Mouse (Mus musculus): ENCODE measurements at regions not wholly inside any gene's neighbourhood (a gene's known extent, or its start where the extent isn't known, plus 50 kb on each side); places are given as distances from the start of the nearest gene placed in this dataset.
A peak's percentile ranks its signal among the peaks of the same experiment; 100 is the strongest.
"Not testable (repeated sequence)": the region's sequence is repeated elsewhere in the genome, so short reads cannot be mapped to it uniquely, and the experiment has no call there.

DNA sequence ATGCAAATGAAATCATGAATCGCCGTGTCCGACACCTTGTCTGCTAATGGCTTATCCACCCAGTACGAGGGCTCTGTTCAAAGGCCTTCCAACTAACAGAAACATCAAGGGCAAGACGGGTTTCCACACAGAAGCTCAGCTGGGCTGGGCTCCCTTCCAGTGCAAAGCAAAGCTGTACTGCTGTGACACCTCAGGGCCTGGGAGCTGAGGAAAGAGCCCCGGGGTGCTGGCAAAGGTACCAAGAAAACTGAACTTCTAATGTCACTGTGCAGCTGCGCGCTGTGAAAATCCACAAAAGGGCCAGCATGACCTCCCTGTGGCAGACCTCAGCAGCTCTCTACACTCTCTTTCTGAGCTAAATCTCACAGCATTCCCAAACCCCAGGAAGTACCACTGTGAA, 173.7 kb upstream of the Pum3 start:
- Histone ChIP-seq H3K4me2 (no peak overlapping the region), H3K27me3 (no peaks in the 10 kb centered on the region), H3K4me3 (replicated peaks) (no peak overlapping the region), H3K4me1 (replicated peaks) (no peaks in the 10 kb centered on the region), H3K9me3 (replicated peaks) (no peaks in the 10 kb centered on the region), H3K27ac (replicated peaks) (no peak overlapping the region), H3K9ac (no peak overlapping the region), H3K36me3 (replicated peaks) (no peaks in the 10 kb centered on the region)
- ATAC-seq (ENCODE audit: insufficient read depth): no peak
- 38% methylated on average over 8 of the region's 8 CpGs for WGBS (ENCODE audit: insufficient replicate concordance)

DNA sequence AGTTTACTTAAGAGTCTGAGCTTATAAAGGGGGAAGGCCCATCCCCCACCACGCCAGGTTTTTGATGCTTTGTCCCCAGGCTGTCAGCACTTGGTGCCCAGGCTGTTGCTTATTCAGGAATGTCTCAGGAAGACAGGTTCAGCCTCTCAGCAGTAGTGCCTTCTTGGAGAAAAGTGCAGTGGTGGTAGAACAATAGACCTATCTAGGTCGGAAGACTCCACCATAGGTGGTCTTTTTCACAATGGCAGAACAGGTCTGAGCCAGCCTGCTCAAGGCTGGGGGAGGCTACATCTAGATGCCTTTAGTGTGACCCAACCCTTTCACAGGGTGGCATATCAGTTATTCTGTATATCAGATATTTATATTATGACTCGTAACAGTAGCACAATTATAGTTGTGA, 171.9 kb upstream of the Pum3 start:
- Histone ChIP-seq H3K9ac (no peak overlapping the region), H3K27me3 (no peaks in the 10 kb centered on the region), H3K27ac (replicated peaks) (no peak overlapping the region), H3K4me1 (replicated peaks) (no peaks in the 10 kb centered on the region), H3K4me2 (no peak overlapping the region), H3K36me3 (replicated peaks) (no peaks in the 10 kb centered on the region), H3K4me3 (replicated peaks) (no peak overlapping the region), H3K9me3 (replicated peaks) (no peaks in the 10 kb centered on the region)
- ATAC-seq (ENCODE audit: insufficient read depth): no peak
- WGBS (ENCODE audit: insufficient replicate concordance): 61% methylated on average over 3 of the region's 3 CpGs

DNA sequence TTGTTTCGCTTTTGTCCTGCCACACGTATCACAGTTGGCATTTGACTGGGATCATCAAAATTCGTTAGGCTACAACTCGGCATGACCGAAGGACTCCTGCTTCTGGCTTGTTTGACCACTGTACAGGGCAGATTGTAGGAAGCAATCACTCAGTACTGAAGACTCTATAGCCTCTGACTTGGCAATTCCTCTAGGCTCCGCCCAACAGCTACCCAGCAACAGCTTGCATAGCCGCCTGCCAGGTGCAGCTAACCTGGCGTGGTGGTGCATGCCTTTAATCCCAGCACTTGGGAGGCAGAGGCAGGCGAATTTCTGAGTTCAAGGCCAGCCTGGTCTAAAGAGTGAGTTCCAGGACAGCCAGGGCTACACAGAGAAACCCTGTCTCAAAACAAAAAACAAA, 170.8 kb upstream of the Pum3 start:
- not testable (repeated sequence) for H3K4me1 ChIP-seq (replicated peaks); H3K27me3 ChIP-seq; H3K9ac ChIP-seq; H3K27ac ChIP-seq (replicated peaks); ATAC-seq (ENCODE audit: insufficient read depth); H3K9me3 ChIP-seq (replicated peaks); H3K4me3 ChIP-seq (replicated peaks); H3K36me3 ChIP-seq (replicated peaks); H3K4me2 ChIP-seq
- WGBS (ENCODE audit: insufficient replicate concordance): 61% methylated on average over 9 of the region's 9 CpGs

DNA sequence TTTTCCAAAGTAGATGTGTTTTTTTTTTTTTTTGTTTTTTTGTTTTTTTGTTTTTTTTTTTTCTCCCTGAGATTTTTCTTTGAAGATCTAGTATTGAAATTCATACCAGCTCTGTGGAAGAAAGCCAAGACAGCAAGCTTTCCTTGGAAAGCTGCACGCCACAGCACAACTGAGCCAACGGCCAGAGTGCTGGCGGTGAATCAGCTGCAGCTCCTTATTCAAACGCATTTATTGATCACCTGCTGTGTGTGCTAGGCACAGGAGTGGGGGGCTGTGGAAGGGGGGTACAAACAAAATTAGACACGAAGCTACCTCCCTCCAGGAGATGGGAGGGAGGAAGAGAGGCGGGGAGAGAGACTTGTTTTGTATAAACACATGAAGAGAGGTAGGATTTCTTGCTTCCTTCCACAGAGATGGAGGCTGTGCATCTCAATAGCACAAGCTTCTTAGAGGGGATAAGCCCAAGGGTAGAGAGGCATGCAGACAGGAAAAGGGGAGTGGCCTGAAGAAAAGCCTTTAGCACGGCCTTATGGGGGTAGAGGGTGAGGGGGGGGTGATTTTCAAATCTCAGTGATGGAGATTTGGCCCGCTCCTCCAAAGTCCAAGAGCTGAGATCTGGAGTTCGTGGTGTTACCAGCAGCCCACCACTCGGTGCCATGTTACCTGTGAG, 170.1 kb upstream of the Pum3 start:
- no peak overlapping the region for H3K9ac ChIP-seq
- no peak overlapping the region for H3K4me2 ChIP-seq
- H3K9me3 ChIP-seq (replicated peaks): no peaks in the 10 kb centered on the region
- no peak overlapping the region for H3K4me3 ChIP-seq (replicated peaks)
- ATAC-seq (ENCODE audit: insufficient read depth): no peak
- WGBS (ENCODE audit: insufficient replicate concordance): 49% methylated on average over 10 of the region's 10 CpGs
- H3K4me1 ChIP-seq (replicated peaks): no peaks in the 10 kb centered on the region
- no peaks in the 10 kb centered on the region for H3K36me3 ChIP-seq (replicated peaks)
- no peak overlapping the region for H3K27ac ChIP-seq (replicated peaks)
- no peaks in the 10 kb centered on the region for H3K27me3 ChIP-seq

DNA sequence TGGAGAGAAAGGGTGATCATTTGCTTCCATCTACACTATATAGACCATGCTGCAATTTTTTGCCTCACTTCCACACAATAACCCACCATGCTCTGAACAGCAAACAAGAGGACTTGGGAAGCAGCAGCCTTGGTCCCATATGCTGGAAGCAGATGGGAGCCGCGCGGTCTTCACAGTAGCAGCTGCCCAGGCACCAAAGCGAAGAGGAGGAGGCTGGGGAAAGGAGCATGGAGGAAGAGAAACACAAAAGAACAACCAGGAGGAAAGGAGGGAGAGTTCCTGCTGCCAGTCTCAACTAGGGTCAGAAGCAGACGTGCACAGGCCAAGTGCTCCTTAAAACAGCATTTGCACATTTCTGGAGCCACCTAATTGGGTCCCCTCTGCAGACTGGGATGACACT, 168.7 kb upstream of the Pum3 start:
- no peak overlapping the region for H3K27ac ChIP-seq (replicated peaks)
- H3K27me3 ChIP-seq: no peaks in the 10 kb centered on the region
- H3K4me2 ChIP-seq: no peak overlapping the region
- no peak overlapping the region for H3K4me3 ChIP-seq (replicated peaks)
- no peaks in the 10 kb centered on the region for H3K4me1 ChIP-seq (replicated peaks)
- ATAC-seq (ENCODE audit: insufficient read depth): no peak
- no peaks in the 10 kb centered on the region for H3K36me3 ChIP-seq (replicated peaks)
- 60% methylated on average over 5 of the region's 5 CpGs for WGBS (ENCODE audit: insufficient replicate concordance)
- H3K9me3 ChIP-seq (replicated peaks): no peaks in the 10 kb centered on the region
- no peak overlapping the region for H3K9ac ChIP-seq

DNA sequence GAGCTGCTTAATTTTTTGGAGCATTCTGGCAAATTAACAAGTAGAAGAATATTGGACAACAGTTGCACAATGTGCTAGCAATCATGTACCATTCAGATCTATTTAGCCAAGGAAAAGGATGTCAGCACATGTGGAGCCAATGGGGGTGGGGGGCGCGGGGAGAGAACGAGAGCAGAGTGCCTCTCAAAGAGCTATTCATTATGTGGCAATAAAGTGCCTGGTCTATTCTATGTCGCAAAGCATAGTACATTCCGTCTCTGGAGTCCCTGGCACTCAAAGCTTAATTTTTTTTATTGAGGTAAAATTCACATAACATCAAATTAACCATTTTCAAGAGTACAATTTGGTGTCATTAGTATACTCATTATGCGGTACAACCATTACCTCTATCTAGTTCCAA, 155.9 kb upstream of the Pum3 start:
- H3K27me3 ChIP-seq: no peaks in the 10 kb centered on the region
- no peak for ATAC-seq (ENCODE audit: insufficient read depth)
- WGBS (ENCODE audit: insufficient replicate concordance): 70% methylated on average over 6 of the region's 6 CpGs

DNA sequence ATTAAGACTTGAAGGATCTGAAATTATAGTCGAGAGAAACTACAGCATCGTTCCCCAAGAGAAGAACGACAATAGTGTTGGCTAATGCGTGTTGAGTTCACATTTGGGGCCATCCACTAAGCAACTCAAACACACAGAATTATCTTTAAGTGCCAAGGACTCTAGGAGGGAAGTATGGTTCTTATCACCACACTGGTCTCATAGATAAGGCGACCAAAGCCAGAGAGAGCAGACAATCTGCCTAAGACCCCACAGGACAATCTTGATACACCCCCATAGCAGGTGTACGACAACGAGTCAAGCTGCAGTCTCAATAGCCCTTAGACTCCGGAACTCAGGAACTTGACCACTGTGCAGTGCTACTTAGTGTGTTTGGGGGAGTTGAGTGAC, 152.5 kb upstream of the Pum3 start:
- Histone ChIP-seq H3K9me3 (replicated peaks) (no peaks in the 10 kb centered on the region), H3K27me3 (no peaks in the 10 kb centered on the region), H3K27ac (replicated peaks) (no peak overlapping the region), H3K4me1 (replicated peaks) (peaks cover 8% of the 10 kb centered on the region; the same call in 1 of the 2 replicates), H3K4me3 (replicated peaks) (no peak overlapping the region), H3K36me3 (replicated peaks) (no peaks in the 10 kb centered on the region), H3K4me2 (peak overlapping the region; percentile 19; the same call in 1 of the 2 replicates), H3K9ac (no peak overlapping the region)
- 6% methylated on average over 8 of the region's 8 CpGs for WGBS (ENCODE audit: insufficient replicate concordance)
- 0 out of 2 replicates have a peak, but pooled peaks have one; percentile 37 for ATAC-seq (ENCODE audit: insufficient read depth)

More for the DNA sequence above, 155.9 kb upstream of the Pum3 start:
- Histone ChIP-seq H3K9ac (no peak overlapping the region), H3K4me1 (replicated peaks) (peaks cover 8% of the 10 kb centered on the region; the same call in 1 of the 2 replicates), H3K27ac (replicated peaks) (no peak overlapping the region), H3K36me3 (replicated peaks) (no peaks in the 10 kb centered on the region), H3K9me3 (replicated peaks) (no peaks in the 10 kb centered on the region), H3K4me2 (no peak overlapping the region), H3K4me3 (replicated peaks) (no peak overlapping the region)

DNA sequence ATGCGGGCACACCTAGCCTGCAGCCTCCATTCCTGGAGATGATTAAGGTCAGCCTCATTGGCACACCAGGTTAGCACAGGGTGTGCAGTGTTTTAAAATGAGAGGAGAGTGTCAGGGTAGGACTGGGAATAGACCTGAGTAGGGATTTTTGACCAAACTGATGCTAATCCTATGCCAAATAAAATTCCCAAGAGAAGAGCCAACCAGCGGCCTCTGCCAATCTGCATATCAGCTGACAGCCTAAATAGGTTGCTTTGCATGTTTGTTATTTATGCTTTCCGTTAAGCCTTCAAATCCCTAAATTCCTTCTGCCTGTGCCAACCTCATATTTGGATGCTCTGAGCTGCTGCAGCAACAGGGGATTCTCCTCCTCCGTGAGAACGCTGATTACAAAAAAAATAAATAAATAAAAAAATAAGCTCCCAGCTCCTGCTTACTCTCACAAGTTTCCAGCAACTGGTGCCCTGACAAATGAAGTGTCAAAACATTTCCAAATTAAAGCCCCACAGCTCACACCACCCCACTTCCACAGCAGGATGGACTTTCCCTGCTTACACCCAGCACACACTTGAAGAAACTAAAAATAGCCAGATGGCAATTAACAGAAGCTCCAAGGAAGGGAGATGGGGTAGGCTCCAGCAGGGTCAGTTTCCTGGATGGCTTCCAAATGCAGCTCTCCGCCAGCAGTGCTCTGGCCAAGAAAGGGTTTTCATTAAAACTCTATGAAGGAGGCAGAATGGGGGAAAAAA, 151.9 kb upstream of the Pum3 start:
- Histone ChIP-seq H3K4me3 (replicated peaks) (no peak overlapping the region), H3K9me3 (replicated peaks) (no peaks in the 10 kb centered on the region), H3K27ac (replicated peaks) (no peak overlapping the region), H3K4me2 (0 out of 2 replicates have a peak overlapping the region, but pooled peaks have one; percentile 19), H3K36me3 (replicated peaks) (no peaks in the 10 kb centered on the region), H3K9ac (no peak overlapping the region), H3K27me3 (no peaks in the 10 kb centered on the region), H3K4me1 (replicated peaks) (peaks cover 8% of the 10 kb centered on the region; the same call in 1 of the 2 replicates)
- no peak for ATAC-seq (ENCODE audit: insufficient read depth)
- 37% methylated on average over 6 of the region's 6 CpGs for WGBS (ENCODE audit: insufficient replicate concordance)

DNA sequence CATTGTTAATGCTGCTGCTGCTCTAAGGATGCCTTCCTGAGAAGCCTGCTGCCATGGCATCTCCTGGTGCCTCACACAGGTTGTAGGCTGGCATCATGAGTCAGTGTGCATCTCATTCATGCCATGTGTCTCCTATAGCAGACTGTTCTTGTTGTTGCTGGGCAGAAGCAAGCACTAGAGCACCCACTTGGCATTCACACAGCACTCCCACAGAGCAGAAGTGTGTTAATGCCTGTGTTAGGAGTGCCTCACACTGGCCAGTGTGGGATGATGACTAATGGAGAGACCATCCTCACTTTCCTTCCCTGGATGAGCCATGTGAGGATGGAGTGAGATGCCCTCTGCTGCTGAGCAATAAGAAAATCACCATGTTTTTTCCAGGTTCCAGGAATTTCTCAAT, 146.9 kb upstream of the Pum3 start:
- Histone ChIP-seq H3K4me1 (replicated peaks) (no peaks in the 10 kb centered on the region; the same call in 1 of the 2 replicates), H3K27ac (replicated peaks) (no peak overlapping the region), H3K27me3 (no peaks in the 10 kb centered on the region), H3K36me3 (replicated peaks) (no peaks in the 10 kb centered on the region), H3K4me2 (no peak overlapping the region), H3K9ac (no peak overlapping the region), H3K9me3 (replicated peaks) (no peaks in the 10 kb centered on the region), H3K4me3 (replicated peaks) (no peak overlapping the region)
- ATAC-seq (ENCODE audit: insufficient read depth): no peak

DNA sequence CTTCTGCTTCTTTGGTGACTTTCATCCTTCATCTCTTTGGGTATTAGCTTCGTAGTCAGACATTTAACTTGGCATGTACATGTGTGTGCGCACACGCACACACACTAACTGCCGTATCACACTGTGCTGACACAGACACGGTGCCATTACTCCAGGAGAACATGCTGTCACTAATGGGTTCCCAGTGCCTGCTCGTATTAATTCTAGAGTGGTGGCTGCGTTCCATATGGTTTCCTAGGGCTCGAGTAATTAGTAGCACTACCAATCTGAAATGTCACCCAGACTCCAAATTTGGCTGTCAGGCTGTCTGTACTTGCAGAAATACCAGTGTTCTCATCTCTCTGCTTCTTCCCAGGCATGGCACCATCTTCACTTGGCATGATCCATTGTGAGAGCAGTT, 137.3 kb upstream of the Pum3 start:
- 77% methylated on average over 8 of the region's 8 CpGs for WGBS (ENCODE audit: insufficient replicate concordance)
- H3K4me3 ChIP-seq (replicated peaks): no peak overlapping the region
- H3K9me3 ChIP-seq (replicated peaks): no peaks in the 10 kb centered on the region
- no peaks in the 10 kb centered on the region for H3K27me3 ChIP-seq
- H3K4me2 ChIP-seq: no peak overlapping the region
- no peak overlapping the region for H3K27ac ChIP-seq (replicated peaks)
- no peaks in the 10 kb centered on the region for H3K4me1 ChIP-seq (replicated peaks)
- ATAC-seq (ENCODE audit: insufficient read depth): no peak
- no peak overlapping the region for H3K9ac ChIP-seq
- H3K36me3 ChIP-seq (replicated peaks): no peaks in the 10 kb centered on the region

DNA sequence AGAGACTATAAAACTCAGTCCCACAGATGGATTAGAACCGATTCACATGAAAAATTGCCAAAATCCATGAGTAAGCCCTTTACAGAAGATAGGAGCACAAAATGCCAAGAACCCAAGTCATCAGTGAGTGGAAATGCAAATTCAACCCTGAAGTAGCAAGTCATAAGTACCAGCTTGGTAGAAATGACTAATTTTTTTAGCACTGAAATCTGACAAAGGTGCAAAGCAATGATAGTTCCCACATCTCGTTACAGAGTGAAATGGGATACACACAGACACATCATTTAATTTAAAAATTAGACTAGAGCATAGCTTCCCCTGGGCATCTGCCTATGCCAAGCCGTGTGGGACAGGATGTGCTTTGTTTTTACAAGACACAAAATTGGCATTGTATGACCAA, 136.4 kb upstream of the Pum3 start:
- Histone ChIP-seq H3K27ac (replicated peaks) (no peak overlapping the region), H3K9me3 (replicated peaks) (no peaks in the 10 kb centered on the region), H3K4me1 (replicated peaks) (no peaks in the 10 kb centered on the region), H3K36me3 (replicated peaks) (no peaks in the 10 kb centered on the region), H3K9ac (no peak overlapping the region), H3K4me3 (replicated peaks) (no peak overlapping the region), H3K4me2 (no peak overlapping the region), H3K27me3 (no peaks in the 10 kb centered on the region)
- WGBS (ENCODE audit: insufficient replicate concordance): 46% methylated on average over 3 of the region's 3 CpGs
- no peak for ATAC-seq (ENCODE audit: insufficient read depth)

DNA sequence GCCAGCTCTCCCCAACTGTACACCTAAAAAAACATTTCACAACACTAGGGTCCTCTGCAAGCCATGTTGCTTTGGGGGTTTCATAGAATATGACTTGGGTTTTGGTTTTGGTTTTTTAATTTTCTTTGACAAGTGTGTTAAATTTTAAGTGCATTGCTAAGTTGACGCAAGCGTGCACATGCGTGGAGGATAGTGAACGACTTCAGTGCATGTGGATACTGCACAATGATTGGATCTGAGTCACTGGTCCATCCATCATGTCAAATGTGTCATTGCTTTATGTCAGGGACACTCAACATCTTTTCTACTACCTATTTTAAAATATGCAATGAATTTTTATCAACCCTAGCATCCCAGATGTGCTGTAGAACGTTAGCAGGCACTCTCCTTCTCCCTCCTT, 134.5 kb upstream of the Pum3 start:
- Histone ChIP-seq H3K9me3 (replicated peaks) (no peaks in the 10 kb centered on the region), H3K4me3 (replicated peaks) (no peak overlapping the region), H3K4me1 (replicated peaks) (no peaks in the 10 kb centered on the region), H3K36me3 (replicated peaks) (no peaks in the 10 kb centered on the region), H3K4me2 (no peak overlapping the region), H3K27me3 (no peaks in the 10 kb centered on the region), H3K27ac (replicated peaks) (no peak overlapping the region), H3K9ac (no peak overlapping the region)
- no peak for ATAC-seq (ENCODE audit: insufficient read depth)
- WGBS (ENCODE audit: insufficient replicate concordance): 56% methylated on average over 5 of the region's 5 CpGs

All from liver, embryonic 15.5 days (tissue).